Mouse (Mus musculus): ENCODE measurements around the gene Atp6v1e1. TPM values are rescaled to one million over a fixed set of nuclear protein-coding genes. Genes with fewer than 3 reads are reported as not detected.

Gene Atp6v1e1
- polyA plus RNA-seq, 2 experiments = 73.8 to 145 TPM

- no peak overlapping the region for H3K4me3 ChIP-seq (ENCODE audit: insufficient read depth in 1 of 2, low read depth in 2 of 2, low read length in 2 of 2)
- H3K9me3 ChIP-seq (ENCODE audit: control insufficient read depth, low read length) = no peaks in the 10 kb centered on the region
- ATAC-seq (ENCODE audit: insufficient read depth) (no peak), DNase-seq (ENCODE audit: low read depth in 3 of 3, low spot score in 3 of 3) (no peak)
- no peaks in the 10 kb centered on the region for H3K36me3 ChIP-seq (replicated peaks; ENCODE audit: control insufficient read depth, insufficient read depth, low read depth)
- 68% methylated on average over 3 of the region's 3 CpGs for WGBS (ENCODE audit: insufficient replicate concordance)
- H3K27ac ChIP-seq = no peak overlapping the region
- no peaks in the 10 kb centered on the region for H3K27me3 ChIP-seq (ENCODE audit: control insufficient read depth, insufficient read depth, low read length)
- no peaks in the 10 kb centered on the region for H3K4me1 ChIP-seq (replicated peaks; ENCODE audit: control insufficient read depth in 2 of 2, insufficient read depth in 2 of 2, low read length in 1 of 2)
- no peak overlapping the region for H3K9ac ChIP-seq (replicated peaks)
- no peak overlapping the region for H3K4me2 ChIP-seq (ENCODE audit: low read depth)
- TF ChIP-seq CTCF (IDR thresholded peaks at IDR 0.05; ENCODE audit: low read depth) (no peak), EP300 (IDR thresholded peaks at IDR 0.05; ENCODE audit: low read depth) (no peak)
Observed at GRCm38 (mm10) chr6:120776286-120776685, 46.3 kb downstream of the Atp6v1e1 start.

GRCm38 (mm10) chr6:120773763-120774162 is 48.8 kb downstream of the Atp6v1e1 start:
- H3K36me3 ChIP-seq (replicated peaks; ENCODE audit: control insufficient read depth, insufficient read depth, low read depth) = no peaks in the 10 kb centered on the region
- H3K27me3 ChIP-seq (ENCODE audit: control insufficient read depth, insufficient read depth, low read length) = no peaks in the 10 kb centered on the region
- H3K4me2 ChIP-seq (ENCODE audit: low read depth) = no peak overlapping the region
- no peak overlapping the region for H3K9ac ChIP-seq (replicated peaks)
- ATAC-seq (ENCODE audit: insufficient read depth) (no peak), DNase-seq (ENCODE audit: low read depth in 3 of 3, low spot score in 3 of 3) (no peak)
- no peak overlapping the region for H3K27ac ChIP-seq
- no peaks in the 10 kb centered on the region for H3K9me3 ChIP-seq (ENCODE audit: control insufficient read depth, low read length)
- TF ChIP-seq EP300 (IDR thresholded peaks at IDR 0.05; ENCODE audit: low read depth) (no peak), CTCF (IDR thresholded peaks at IDR 0.05; ENCODE audit: low read depth) (no peak)
- no peak overlapping the region for H3K4me3 ChIP-seq (ENCODE audit: insufficient read depth in 1 of 2, low read depth in 2 of 2, low read length in 2 of 2)
- WGBS (ENCODE audit: insufficient replicate concordance) = 86% methylated on average over 6 of the region's 6 CpGs
- no peaks in the 10 kb centered on the region for H3K4me1 ChIP-seq (replicated peaks; ENCODE audit: control insufficient read depth in 2 of 2, insufficient read depth in 2 of 2, low read length in 1 of 2)

GRCm38 (mm10) chr6:120773149-120773628 is 49.4 kb downstream of the Atp6v1e1 start, which contains the start of gene Slc25a18:
Slc25a18 (plus strand) TSS chr6:120773578.
- Histone ChIP-seq H3K36me3 (replicated peaks; ENCODE audit: control insufficient read depth, insufficient read depth, low read depth) (no peaks in the 10 kb centered on the region), H3K27me3 (ENCODE audit: control insufficient read depth, insufficient read depth, low read length) (no peaks in the 10 kb centered on the region), H3K4me3 (ENCODE audit: insufficient read depth in 1 of 2, low read depth in 2 of 2, low read length in 2 of 2) (no peak within 1 kb of the TSS), H3K27ac (no peak within 1 kb of the TSS), H3K4me1 (replicated peaks; ENCODE audit: control insufficient read depth in 2 of 2, insufficient read depth in 2 of 2, low read length in 1 of 2) (no peaks in the 10 kb centered on the region), H3K9ac (replicated peaks) (no peak within 1 kb of the TSS), H3K9me3 (ENCODE audit: control insufficient read depth, low read length) (no peaks in the 10 kb centered on the region), H3K4me2 (ENCODE audit: low read depth) (no peak within 1 kb of the TSS)
- WGBS (ENCODE audit: insufficient replicate concordance) = 56% methylated on average over 5 of the region's 5 CpGs
- TF ChIP-seq CTCF (IDR thresholded peaks at IDR 0.05; ENCODE audit: low read depth) (no peak), EP300 (IDR thresholded peaks at IDR 0.05; ENCODE audit: low read depth) (no peak)
- no peak for DNase-seq (ENCODE audit: low read depth in 3 of 3, low spot score in 3 of 3)
- no peak for ATAC-seq (ENCODE audit: insufficient read depth)

- H3K27me3 ChIP-seq (ENCODE audit: control insufficient read depth, insufficient read depth, low read length) = no peaks in the 10 kb centered on the region
- H3K9me3 ChIP-seq (ENCODE audit: control insufficient read depth, low read length) = no peaks in the 10 kb centered on the region
- H3K4me2 ChIP-seq (ENCODE audit: low read depth) = no peak overlapping the region
- ATAC-seq (ENCODE audit: insufficient read depth) (no peak), DNase-seq (ENCODE audit: low read depth in 3 of 3, low spot score in 3 of 3) (no peak)
- TF ChIP-seq CTCF (IDR thresholded peaks at IDR 0.05; ENCODE audit: low read depth) (no peak), EP300 (IDR thresholded peaks at IDR 0.05; ENCODE audit: low read depth) (no peak)
- no peaks in the 10 kb centered on the region for H3K36me3 ChIP-seq (replicated peaks; ENCODE audit: control insufficient read depth, insufficient read depth, low read depth)
- H3K4me1 ChIP-seq (replicated peaks; ENCODE audit: control insufficient read depth in 2 of 2, insufficient read depth in 2 of 2, low read length in 1 of 2) = no peaks in the 10 kb centered on the region
- no peak overlapping the region for H3K9ac ChIP-seq (replicated peaks)
- H3K4me3 ChIP-seq (ENCODE audit: insufficient read depth in 1 of 2, low read depth in 2 of 2, low read length in 2 of 2) = no peak overlapping the region
- no peak overlapping the region for H3K27ac ChIP-seq
Observed at GRCm38 (mm10) chr6:120772025-120772424, 50.6 kb downstream of the Atp6v1e1 start.

- 57% methylated on average over 1 of the region's 1 CpGs for WGBS (ENCODE audit: insufficient replicate concordance)
- Histone ChIP-seq H3K4me3 (ENCODE audit: insufficient read depth in 1 of 2, low read depth in 2 of 2, low read length in 2 of 2) (no peak overlapping the region), H3K27ac (no peak overlapping the region), H3K4me2 (ENCODE audit: low read depth) (no peak overlapping the region), H3K36me3 (replicated peaks; ENCODE audit: control insufficient read depth, insufficient read depth, low read depth) (peaks cover 3% of the 10 kb centered on the region), H3K4me1 (replicated peaks; ENCODE audit: control insufficient read depth in 2 of 2, insufficient read depth in 2 of 2, low read length in 1 of 2) (no peaks in the 10 kb centered on the region), H3K27me3 (ENCODE audit: control insufficient read depth, insufficient read depth, low read length) (no peaks in the 10 kb centered on the region), H3K9ac (replicated peaks) (no peak overlapping the region), H3K9me3 (ENCODE audit: control insufficient read depth, low read length) (no peaks in the 10 kb centered on the region)
- no peak for ATAC-seq (ENCODE audit: insufficient read depth)
- no peak for TF ChIP-seq EP300 (IDR thresholded peaks at IDR 0.05; ENCODE audit: low read depth)
- peak; percentile 28; the same call in 1 of the 2 replicates for TF ChIP-seq CTCF (IDR thresholded peaks at IDR 0.05; ENCODE audit: low read depth)
- DNase-seq (ENCODE audit: low read depth in 3 of 3, low spot score in 3 of 3) = no peak
Observed at GRCm38 (mm10) chr6:120771366-120771765, 51.2 kb downstream of the Atp6v1e1 start.
